Mouse (Mus musculus) kidney, adult 2 months (tissue): ENCODE measurements around the gene Adamts17. TPM values are rescaled to one million over a fixed set of nuclear protein-coding genes. Genes with fewer than 3 reads are reported as not detected.

Experiments
- DNase-seq: peaks from one replicate; pipeline ENCODE4 v3.0.0; 2021
- H3K27ac ChIP-seq: fragments of 200-500 bp; 2 replicates; pipeline ENCODE4 v1.5.1; 2012; ENCODE audit warnings: low read depth, low read length, control low read depth, inconsistent platforms; ENCODE audit not compliant: insufficient read depth
- H3K27me3 ChIP-seq: fragments of 200-500 bp; replicated peaks from 2 replicates; pipeline ENCODE4 v1.6.1; 2012; ENCODE audit warnings: mild to moderate bottlenecking, moderate library complexity, low read length, inconsistent platforms; ENCODE audit not compliant: control insufficient read depth, insufficient read depth
- H3K36me3 ChIP-seq: fragments of 200-500 bp; 2 replicates; pipeline ENCODE4 v1.6.1; 2012; ENCODE audit warnings: mild to moderate bottlenecking, moderate library complexity, low read length, inconsistent platforms; ENCODE audit not compliant: control insufficient read depth, insufficient read depth
- H3K4me1 ChIP-seq: fragments of 200-500 bp; 2 replicates; pipeline ENCODE4 v1.6.1; 2011; ENCODE audit warnings: low read length; ENCODE audit not compliant: control insufficient read depth, insufficient read depth
- H3K4me3 ChIP-seq: fragments of 200-500 bp; 2 replicates; pipeline ENCODE4 v1.5.1; 2011; ENCODE audit warnings: mild to moderate bottlenecking, low read depth, low read length, control low read depth; ENCODE audit not compliant: insufficient read depth
- CTCF ChIP-seq: fragments of 200-500 bp; conservative IDR thresholded peaks from 2 replicates; pipeline ENCODE4 v1.5.1; 2011; ENCODE audit warnings: low read depth, mild to moderate bottlenecking, control low read depth, low read length, moderate library complexity, mixed read lengths; ENCODE audit not compliant: insufficient read depth, insufficient read length
- POLR2A ChIP-seq: fragments of 200-500 bp; IDR thresholded peaks from one replicate; pipeline ENCODE4 v1.6.1; 2011; ENCODE audit warnings: low read depth, low read length, control low read depth
- WGBS: fragments of 180-500 bp; shearing (Covaris S2); methylation state at CpG from one replicate; pipeline ENCODE4 v1.1.7; 2018; 5-methylcytosine and 5-hydroxymethylcytosine counted together
- polyA plus RNA-seq: library from polyadenylated mRNA; depleted of rRNA; stranded (reverse); fragments of >200 nt; gene quantifications from 2 replicates; pipeline ENCODE4 v1.2.3, GENCODE M21; 2012

Adamts17 gene
- polyA plus RNA-seq, 1 experiment: 0.17 TPM

- Histone ChIP-seq H3K4me3 (no peak overlapping the region), H3K4me1 (no peaks in the 10 kb centered on the region), H3K27ac (no peak overlapping the region), H3K27me3 (no peaks in the 10 kb centered on the region), H3K36me3 (no peaks in the 10 kb centered on the region)
- WGBS: 54% methylated on average over 8 of the region's 8 CpGs
- TF ChIP-seq POLR2A (no peak), CTCF (no peak)
- no peak for DNase-seq
These were observed 120.9 kb downstream of the Adamts17 start for GRCm38 (mm10) chr7:66960246-66961033.

GRCm38 (mm10) chr7:66962736-66963135, 123.2 kb downstream of the Adamts17 start:
- no peak for TF ChIP-seq POLR2A
- Histone ChIP-seq H3K4me3 (no peak overlapping the region), H3K4me1 (no peaks in the 10 kb centered on the region), H3K27me3 (no peaks in the 10 kb centered on the region), H3K27ac (no peak overlapping the region), H3K36me3 (no peaks in the 10 kb centered on the region)
- WGBS: 79% methylated on average over 10 of the region's 10 CpGs
- DNase-seq: no peak

DNA sequence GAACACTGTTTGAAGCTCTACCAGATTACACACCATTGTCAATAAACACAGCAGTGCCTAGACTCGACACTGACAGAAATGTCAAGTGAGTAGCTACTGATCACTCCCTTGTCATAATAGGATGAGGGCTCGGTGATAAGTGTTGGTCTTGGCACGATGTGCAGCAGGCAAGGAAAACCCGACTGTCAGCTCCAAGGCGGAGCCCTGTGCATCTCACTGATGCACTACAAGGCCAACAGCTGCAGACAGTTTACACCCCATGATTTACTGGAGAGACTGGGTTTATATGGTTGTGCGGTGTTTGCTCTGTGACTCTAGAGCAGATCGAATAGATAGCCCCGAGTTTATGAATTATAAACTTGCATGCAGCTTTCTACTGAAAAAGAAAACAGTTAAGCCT, 124.0 kb downstream of the Adamts17 start:
- H3K36me3 ChIP-seq: no peaks in the 10 kb centered on the region
- H3K4me1 ChIP-seq: no peaks in the 10 kb centered on the region
- 53% methylated on average over 8 of the region's 8 CpGs for WGBS
- H3K4me3 ChIP-seq: no peak overlapping the region
- no peak for DNase-seq
- no peak overlapping the region for H3K27ac ChIP-seq
- H3K27me3 ChIP-seq: no peaks in the 10 kb centered on the region
- no peak for TF ChIP-seq POLR2A
- TF ChIP-seq CTCF: no peak

- no peak for DNase-seq
- Histone ChIP-seq H3K27me3 (no peaks in the 10 kb centered on the region), H3K36me3 (no peaks in the 10 kb centered on the region), H3K4me1 (no peaks in the 10 kb centered on the region), H3K27ac (no peak overlapping the region), H3K4me3 (no peak overlapping the region)
- TF ChIP-seq POLR2A (no peak), CTCF (no peak)
- 56% methylated on average over 6 of the region's 6 CpGs for WGBS
These were observed 127.1 kb downstream of the Adamts17 start for GRCm38 (mm10) chr7:66966541-66967205.

GRCm38 (mm10) chr7:66967206-66967919, 127.8 kb downstream of the Adamts17 start:
- no peak overlapping the region for H3K4me3 ChIP-seq
- H3K36me3 ChIP-seq: no peaks in the 10 kb centered on the region
- no peaks in the 10 kb centered on the region for H3K4me1 ChIP-seq
- TF ChIP-seq POLR2A (no peak), CTCF (no peak)
- DNase-seq: no peak
- no peak overlapping the region for H3K27ac ChIP-seq
- H3K27me3 ChIP-seq: no peaks in the 10 kb centered on the region
- 63% methylated on average over 8 of the region's 8 CpGs for WGBS

- Histone ChIP-seq H3K27ac (no peak overlapping the region), H3K27me3 (no peaks in the 10 kb centered on the region), H3K4me1 (no peaks in the 10 kb centered on the region), H3K4me3 (no peak overlapping the region), H3K36me3 (no peaks in the 10 kb centered on the region)
- TF ChIP-seq CTCF (no peak), POLR2A (no peak)
- 61% methylated on average over 6 of the region's 6 CpGs for WGBS
- no peak for DNase-seq
These were observed 129.1 kb downstream of the Adamts17 start for GRCm38 (mm10) chr7:66968661-66969060.

- 57% methylated on average over 2 of the region's 2 CpGs for WGBS
- DNase-seq: no peak
- Histone ChIP-seq H3K4me3 (no peak overlapping the region), H3K27me3 (no peaks in the 10 kb centered on the region), H3K27ac (no peak overlapping the region), H3K4me1 (no peaks in the 10 kb centered on the region), H3K36me3 (no peaks in the 10 kb centered on the region)
- TF ChIP-seq POLR2A (no peak), CTCF (no peak)
These were observed 129.7 kb downstream of the Adamts17 start for GRCm38 (mm10) chr7:66969199-66969598.
